ENCODE assay signal across 8 mouse cellular contexts in genomic region chr1:20477561-20478265, GRCm38 (mm10).
DNase-seq lines count a peak whose midpoint lies in the region; ATAC-seq lines count a peak whose summit lies in the region.

No protein-coding gene starts in this region.

- H3K36me3 ChIP-seq in heart, embryonic 15.5 days = no peaks in the 10 kb centered on the region
- H3K36me3 ChIP-seq in forebrain, embryonic 11.5 days (ENCODE audit: control insufficient read depth, insufficient read depth, low read length) = no peaks in the 10 kb centered on the region
- H3K36me3 ChIP-seq in kidney, embryonic 16.5 days (ENCODE audit: insufficient read depth, low read length) = no peaks in the 10 kb centered on the region
- H3K36me3 ChIP-seq in midbrain, embryonic 13.5 days = no peaks in the 10 kb centered on the region

- no peak overlapping the region for H3K9ac ChIP-seq in heart, embryonic 15.5 days
- peak overlapping the region; percentile 47 for H3K9ac ChIP-seq in forebrain, embryonic 11.5 days (ENCODE audit: low read length)
- no peak overlapping the region for H3K9ac ChIP-seq in kidney, embryonic 16.5 days (replicated peaks; ENCODE audit: low read length)
- peak overlapping the region; percentile 64 for H3K9ac ChIP-seq in midbrain, embryonic 13.5 days (replicated peaks)

- H3K4me2 ChIP-seq in heart, embryonic 15.5 days = peak overlapping the region; percentile 73
- peak overlapping the region; percentile 63 for H3K4me2 ChIP-seq in forebrain, embryonic 11.5 days (ENCODE audit: low read depth, low read length, severe bottlenecking)
- peak overlapping the region; percentile 53 for H3K4me2 ChIP-seq in kidney, embryonic 16.5 days (replicated peaks; ENCODE audit: low read depth, low read length)
- peak overlapping the region; percentile 70 for H3K4me2 ChIP-seq in midbrain, embryonic 13.5 days (replicated peaks)

- H3K27ac ChIP-seq in heart, embryonic 15.5 days = no peak overlapping the region
- H3K27ac ChIP-seq in forebrain, embryonic 11.5 days (ENCODE audit: low read depth, low read length) = no peak overlapping the region
- no peak overlapping the region for H3K27ac ChIP-seq in kidney, embryonic 16.5 days (ENCODE audit: low read length)
- peak overlapping the region; percentile 89 for H3K27ac ChIP-seq in midbrain, embryonic 13.5 days

- H3K4me1 ChIP-seq in heart, embryonic 15.5 days (replicated peaks) = peaks cover 4% of the 10 kb centered on the region; the same call in 1 of the 2 replicates
- no peaks in the 10 kb centered on the region for H3K4me1 ChIP-seq in forebrain, embryonic 11.5 days (replicated peaks; ENCODE audit: control insufficient read depth, insufficient read depth, low read length)
- no peaks in the 10 kb centered on the region for H3K4me1 ChIP-seq in kidney, embryonic 16.5 days (ENCODE audit: insufficient read depth, low read length)
- peaks cover 11% of the 10 kb centered on the region; the same call in 1 of the 2 replicates for H3K4me1 ChIP-seq in midbrain, embryonic 13.5 days (replicated peaks)

- no peaks in the 10 kb centered on the region; the same call in 1 of the 2 replicates for H3K27me3 ChIP-seq in heart, embryonic 15.5 days
- H3K27me3 ChIP-seq in forebrain, embryonic 11.5 days (ENCODE audit: control insufficient read depth, insufficient read depth, low read length) = no peaks in the 10 kb centered on the region
- no peaks in the 10 kb centered on the region; the same call in 1 of the 2 replicates for H3K27me3 ChIP-seq in kidney, embryonic 16.5 days (ENCODE audit: insufficient read depth, low read length)
- no peaks in the 10 kb centered on the region for H3K27me3 ChIP-seq in midbrain, embryonic 13.5 days

- no peak for ATAC-seq in heart, embryonic 15.5 days (replicated peaks; ENCODE audit: insufficient number of reproducible peaks, insufficient read depth, low FRiP score, low read depth)
- ATAC-seq in cerebellum, adult (ENCODE audit: insufficient number of reproducible peaks, low FRiP score, low TSS enrichment) = peak; percentile 74
- ATAC-seq in forebrain, embryonic 11.5 days (replicated peaks; ENCODE audit: low FRiP score) = peak; percentile 74
- peak; percentile 97 for ATAC-seq in kidney, embryonic 16.5 days (ENCODE audit: low FRiP score, low TSS enrichment)
- peak; percentile 92 for ATAC-seq in midbrain, embryonic 13.5 days

- H3K4me3 ChIP-seq in heart, embryonic 15.5 days = peak overlapping the region; percentile 41
- peak overlapping the region; percentile 33 for H3K4me3 ChIP-seq in forebrain, embryonic 11.5 days (ENCODE audit: low read depth, low read length)
- H3K4me3 ChIP-seq in kidney, embryonic 16.5 days (ENCODE audit: low read length) = peak overlapping the region; percentile 33
- H3K4me3 ChIP-seq in midbrain, embryonic 13.5 days (replicated peaks) = peak overlapping the region; percentile 46

- 6% methylated on average over 25 of the region's 25 CpGs for WGBS in heart, embryonic 15.5 days
- 4% methylated on average over 25 of the region's 25 CpGs for WGBS in forebrain, embryonic 11.5 days
- WGBS in kidney, embryonic 16.5 days = 5% methylated on average over 25 of the region's 25 CpGs
- 3% methylated on average over 25 of the region's 25 CpGs for WGBS in midbrain, embryonic 13.5 days

- no peak for DNase-seq in heart, adult 11 months
- DNase-seq in forebrain, embryonic 11.5 days (ENCODE audit: low spot score) = peak; percentile 61
- DNase-seq in thymus, postnatal 36 days = no peak
- no peak for DNase-seq in ovary, adult 18-20 months (ENCODE audit: low spot score)

- H3K9me3 ChIP-seq in heart, embryonic 15.5 days (replicated peaks) = no peaks in the 10 kb centered on the region
- no peaks in the 10 kb centered on the region for H3K9me3 ChIP-seq in forebrain, embryonic 11.5 days (ENCODE audit: control insufficient read depth, low read length)
- no peaks in the 10 kb centered on the region for H3K9me3 ChIP-seq in kidney, embryonic 16.5 days (ENCODE audit: low read length)
- H3K9me3 ChIP-seq in midbrain, embryonic 13.5 days = no peaks in the 10 kb centered on the region

Comparison
In these comparisons a context has a peak if more than half of its experiments do, and no peak if none do; other contexts are left out.
1. H3K9ac ChIP-seq: peak in forebrain, embryonic 11.5 days (single experiment) and midbrain, embryonic 13.5 days (single experiment); none in heart, embryonic 15.5 days (single experiment) and kidney, embryonic 16.5 days (single experiment).
2. Peak in every context shown above with its lines, with median percentiles within 50 percentile points of each other: H3K4me2 ChIP-seq and H3K4me3 ChIP-seq.